Mouse (Mus musculus) layer of hippocampus, adult 9-11 months (tissue): ENCODE data around the gene Tspear.
"Not testable (repeated sequence)": the region's sequence is repeated elsewhere in the genome, so short reads cannot be mapped to it uniquely, and the experiment has no call there.

ENCODE experiments used
- DNase-seq: peaks from one replicate; pipeline ENCODE4 v3.0.0; 2022

Gene Tspear

DNA sequence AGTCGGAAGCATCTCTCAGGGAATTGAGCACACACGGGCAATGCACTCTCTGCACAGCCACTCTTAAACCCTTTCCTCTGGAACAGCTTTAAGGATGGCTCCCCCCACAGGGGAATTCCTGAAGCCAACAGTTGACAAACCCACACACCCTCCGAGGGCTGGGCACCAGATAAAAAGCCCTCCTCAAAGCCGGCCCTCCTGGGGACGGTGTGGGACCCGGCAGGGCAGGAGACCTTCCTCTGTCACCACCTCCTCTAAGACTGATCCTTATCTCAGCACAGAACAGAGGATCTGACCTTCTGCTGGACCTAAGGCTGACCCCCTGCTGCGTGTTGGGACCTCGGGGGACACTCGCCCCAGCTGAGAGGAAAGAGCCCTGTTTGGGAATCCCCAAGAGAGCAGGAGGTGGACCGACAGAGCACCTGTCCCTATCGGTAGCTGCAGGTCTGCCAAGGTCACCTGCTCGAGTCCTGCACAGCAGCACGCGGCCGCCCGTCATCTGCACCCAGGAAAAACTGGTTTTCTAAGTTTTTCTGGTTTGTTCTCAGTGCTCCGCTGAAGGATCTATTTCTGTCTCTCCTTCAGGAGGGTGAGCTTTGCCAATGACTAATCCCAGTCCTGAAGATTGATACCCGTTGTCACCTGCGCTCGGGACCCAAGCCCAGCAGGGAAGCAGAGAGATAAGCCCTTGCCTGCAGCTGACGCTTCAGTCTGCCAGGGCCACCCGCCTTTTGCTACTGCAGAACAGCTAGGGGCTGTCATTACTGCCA lies at the start of gene Tspear:
TSS of gene Tspear (plus strand) at position 675 of the 770 bp plus-strand sequence.
- DNase-seq: no peak

DNA sequence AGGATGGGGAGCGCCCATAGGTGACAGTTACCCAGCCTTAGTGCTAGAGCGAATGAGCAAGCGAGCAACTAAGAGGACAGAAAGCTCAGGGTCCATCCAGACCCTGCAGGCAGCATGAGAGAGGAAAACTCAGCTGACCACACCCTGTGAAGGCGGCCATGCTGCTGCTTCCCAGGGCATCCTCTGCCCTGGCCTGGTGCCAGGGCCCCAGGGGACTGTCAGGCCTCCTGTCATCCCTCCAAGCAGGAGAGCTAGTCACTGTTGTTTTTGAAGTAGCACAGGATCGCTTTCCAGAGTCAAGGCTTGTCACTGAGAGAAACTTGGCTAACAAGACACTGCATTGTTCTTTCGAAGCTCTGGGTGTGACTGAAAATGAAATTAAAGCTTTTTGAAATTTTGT lies 47.4 kb upstream of the Tspear start:
- DNase-seq: no peak

DNA sequence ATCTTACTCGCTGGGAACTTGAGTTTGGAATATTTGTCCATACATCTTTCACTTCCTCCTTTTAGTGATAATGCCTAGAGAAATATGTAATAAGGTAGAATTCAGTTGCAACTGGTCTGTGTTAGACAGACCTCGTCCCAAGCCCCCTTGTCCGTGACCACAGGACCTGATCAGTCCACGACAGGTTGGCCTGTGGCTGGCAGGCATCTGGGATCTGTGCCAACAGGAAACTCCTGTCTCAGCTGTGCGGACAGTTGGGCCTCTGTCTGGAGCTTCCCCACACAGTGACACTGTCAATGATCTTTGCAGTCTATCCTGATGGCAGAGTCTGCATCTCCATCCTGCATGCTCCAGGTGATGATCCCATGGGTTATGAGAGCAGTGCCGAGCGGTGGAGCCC lies 43.2 kb upstream of the Tspear start:
- DNase-seq: peak; percentile 41

DNA sequence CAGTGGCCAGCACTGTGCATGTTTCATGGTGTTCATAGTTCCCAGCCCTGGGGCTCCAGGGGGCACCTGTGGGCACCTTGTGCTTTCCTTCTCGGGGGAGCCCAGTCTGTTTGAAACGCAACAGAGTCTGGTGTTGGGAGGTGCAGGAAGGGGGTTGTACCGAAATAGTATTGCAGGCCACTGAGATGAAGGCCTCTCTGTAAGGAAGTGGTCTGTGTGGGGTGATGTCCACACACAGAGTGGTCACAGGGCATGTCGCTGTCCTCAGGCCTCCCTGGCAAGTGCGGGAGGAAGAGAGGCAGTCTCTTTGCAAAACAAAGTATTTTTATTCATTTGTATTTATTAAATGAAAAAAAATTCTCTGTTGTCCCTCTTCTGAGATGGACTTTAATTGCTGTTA lies 40.8 kb upstream of the Tspear start:
- peak; percentile 37 for DNase-seq

DNA sequence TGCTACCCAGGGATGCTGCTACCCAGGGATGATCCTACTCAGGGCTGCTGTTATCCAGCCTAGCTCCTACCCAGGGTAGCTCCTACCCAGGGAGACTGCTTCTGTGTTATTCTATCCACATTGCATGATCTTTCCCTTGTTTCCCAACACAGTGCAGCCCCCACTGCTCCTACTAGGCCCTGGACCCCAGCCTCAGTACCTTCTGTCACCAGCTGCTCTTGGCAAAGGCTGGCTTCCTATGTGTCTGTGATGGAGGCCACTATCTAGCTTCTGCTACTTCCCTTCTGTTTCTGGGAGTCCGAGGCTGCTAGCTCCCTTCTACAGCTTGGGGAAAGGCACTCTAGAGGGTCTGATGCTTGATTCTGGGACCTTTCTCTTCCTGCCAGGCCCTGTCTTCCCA lies 38.9 kb upstream of the Tspear start:
- DNase-seq: no peak

DNA sequence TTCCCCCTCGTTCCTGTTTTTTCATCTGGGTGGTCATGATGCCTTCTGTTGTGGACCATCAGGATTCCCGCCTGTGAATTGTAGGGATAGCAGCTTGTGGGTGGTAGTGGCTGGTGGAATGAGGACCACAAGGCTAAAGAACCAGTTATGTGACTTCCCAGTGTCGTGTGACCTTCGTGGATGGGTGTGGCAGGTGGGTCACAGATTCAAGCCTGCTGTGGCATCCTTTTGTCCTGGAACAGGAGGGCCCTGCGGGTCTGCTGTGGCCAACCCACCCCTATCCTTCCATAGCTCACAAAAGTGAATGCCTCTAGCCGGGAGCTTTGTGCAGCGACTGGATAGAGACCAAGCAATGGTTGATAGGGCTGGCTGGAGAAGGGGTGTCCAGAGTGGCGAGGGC lies 38.5 kb upstream of the Tspear start:
- DNase-seq: no peak

DNA sequence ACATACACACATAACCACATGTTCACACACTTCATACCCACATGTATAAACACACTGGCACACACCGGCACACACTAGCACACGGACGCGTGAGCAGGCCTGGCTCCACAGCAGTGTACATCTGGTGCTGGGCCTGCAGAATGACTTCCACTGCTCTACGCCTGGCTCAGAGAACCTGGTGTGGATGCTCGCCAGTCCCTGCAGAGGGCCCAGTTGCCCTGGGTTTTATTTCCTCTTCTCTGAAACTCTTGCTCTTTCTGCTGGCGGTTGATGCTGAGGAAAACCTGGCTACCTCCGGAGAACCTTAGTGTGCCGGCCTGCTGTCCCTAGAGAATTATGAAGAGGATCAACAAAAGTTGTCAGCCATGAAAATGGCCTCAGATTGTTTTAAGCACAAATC lies 34.3 kb upstream of the Tspear start:
- no peak for DNase-seq

DNA sequence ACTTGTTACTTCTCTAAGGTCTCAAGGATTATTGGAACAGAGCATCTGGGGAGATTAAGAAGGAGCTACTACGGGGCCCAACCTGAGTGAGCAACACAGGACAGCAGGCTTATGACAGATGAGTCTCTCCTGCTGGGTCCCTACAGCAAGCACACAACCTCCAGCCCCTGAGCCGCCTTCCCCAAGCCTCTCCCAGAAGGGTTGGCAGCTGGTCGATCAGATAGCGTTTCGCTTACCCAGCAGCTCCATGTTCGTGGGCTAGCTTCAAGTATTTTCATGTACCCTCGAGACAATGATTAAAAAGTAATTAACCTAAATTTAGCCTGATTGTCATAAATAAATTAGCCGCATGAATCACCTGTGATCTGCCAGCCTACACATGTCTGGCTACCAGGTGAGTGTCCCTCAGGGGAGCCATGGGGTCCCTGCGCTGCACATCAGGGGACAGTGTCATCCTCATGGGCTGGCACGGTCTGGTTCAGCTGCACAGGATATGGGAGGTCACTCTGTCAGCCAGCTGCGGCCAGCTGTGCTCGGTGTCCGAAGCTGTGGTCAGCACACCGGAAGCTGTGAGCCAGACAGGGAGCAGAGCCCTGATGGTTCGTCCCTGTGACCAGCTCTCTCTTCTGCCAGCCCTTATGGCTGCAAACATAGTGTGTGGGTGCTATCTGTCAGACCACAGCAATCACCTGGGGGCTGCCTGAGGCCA lies 27.9 kb upstream of the Tspear start:
- no peak for DNase-seq

DNA sequence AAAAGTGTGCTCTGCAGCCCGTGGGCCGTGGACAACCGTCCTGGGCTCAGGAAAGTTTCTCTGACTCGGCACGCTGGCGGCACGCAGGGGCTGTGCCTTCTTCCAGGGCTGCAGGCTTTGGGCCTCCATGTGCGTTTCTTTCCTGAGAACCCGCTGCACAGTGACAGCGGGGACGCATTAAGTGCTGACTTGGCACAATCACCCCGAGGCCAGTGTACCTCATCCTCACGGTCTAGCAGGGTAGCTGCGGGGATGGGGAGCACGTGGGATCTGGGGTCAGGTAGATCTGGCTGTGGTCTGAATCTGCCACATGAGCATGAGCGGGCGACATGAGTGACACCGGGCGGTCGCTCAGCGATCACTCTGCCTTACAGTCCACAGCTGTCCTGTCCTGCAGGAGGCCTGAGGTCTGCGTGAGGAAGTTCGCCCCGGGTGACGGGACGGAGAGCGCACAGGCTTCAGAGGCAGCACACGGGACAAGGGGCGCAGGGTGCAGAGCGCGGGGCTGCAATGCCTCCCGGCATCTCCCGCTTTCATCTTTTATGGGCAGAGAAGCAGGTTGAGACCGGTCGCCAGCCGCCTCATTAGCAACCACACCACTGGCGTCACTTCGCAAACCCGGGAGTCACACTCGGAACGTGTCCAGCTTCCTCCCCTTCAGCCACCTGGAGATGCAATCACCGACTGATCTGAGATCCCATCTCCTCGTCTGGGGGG lies 22.3 kb upstream of the Tspear start:
- DNase-seq: no peak

DNA sequence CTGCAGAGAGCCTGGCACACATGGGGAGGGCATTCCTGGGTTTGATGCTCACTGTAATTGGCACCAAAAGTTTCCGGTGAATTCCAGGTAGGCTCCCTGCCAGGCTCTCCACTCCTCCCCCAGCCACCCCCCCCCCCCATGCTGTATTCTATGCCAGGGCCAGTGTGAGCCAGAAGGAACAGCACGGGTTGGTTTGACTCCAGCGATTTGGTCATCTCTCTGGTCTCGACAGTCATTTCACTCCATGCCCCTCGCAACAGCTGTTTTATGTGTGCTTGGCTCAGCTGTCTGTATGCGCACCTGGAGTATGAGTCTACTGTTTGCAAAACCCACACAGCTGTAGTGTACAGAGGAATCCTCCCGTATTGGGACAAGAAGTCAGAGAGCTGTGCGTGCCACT lies 20.0 kb upstream of the Tspear start:
- no peak for DNase-seq

DNA sequence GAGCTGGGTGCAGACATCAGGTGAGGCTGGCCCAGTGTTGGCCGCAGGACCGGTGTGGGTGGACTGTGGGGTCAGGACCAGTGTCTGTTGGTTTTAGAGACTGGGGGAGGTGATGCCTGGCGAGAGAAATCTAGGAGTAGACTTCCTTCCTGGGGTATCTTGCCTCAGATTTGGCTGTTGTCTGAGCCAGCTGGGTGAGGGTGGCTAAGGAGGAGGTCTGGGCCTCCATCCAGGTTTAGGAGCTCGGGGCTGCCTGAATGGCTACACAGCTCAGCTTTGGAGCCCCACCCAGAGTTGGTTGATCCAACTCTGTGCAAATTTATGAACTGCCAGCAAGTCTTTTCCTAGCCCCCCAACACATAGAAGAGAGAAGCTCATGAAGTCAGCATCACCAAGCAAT lies 19.0 kb upstream of the Tspear start:
- DNase-seq: peak; percentile 42

DNA sequence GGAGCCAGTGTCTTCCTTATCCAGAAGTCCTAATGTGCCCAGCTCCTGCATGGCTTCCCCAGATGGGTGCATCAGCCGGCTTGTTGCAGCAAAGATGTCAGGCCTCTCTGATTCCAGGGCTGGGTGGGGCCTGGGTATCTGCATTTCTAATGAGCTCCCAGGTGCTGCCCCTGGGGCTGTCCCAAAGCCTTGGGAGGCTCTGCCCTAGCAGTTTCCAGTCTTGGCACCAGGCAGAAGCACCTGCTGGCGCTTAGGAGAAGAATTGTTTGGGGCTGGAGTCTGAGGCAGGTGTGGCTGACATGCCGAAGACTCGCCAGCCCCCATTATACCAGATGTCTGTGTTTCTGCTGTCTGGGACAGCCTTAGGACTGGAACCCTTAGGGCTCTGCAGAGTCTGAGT lies 15.7 kb upstream of the Tspear start:
- DNase-seq: no peak

DNA sequence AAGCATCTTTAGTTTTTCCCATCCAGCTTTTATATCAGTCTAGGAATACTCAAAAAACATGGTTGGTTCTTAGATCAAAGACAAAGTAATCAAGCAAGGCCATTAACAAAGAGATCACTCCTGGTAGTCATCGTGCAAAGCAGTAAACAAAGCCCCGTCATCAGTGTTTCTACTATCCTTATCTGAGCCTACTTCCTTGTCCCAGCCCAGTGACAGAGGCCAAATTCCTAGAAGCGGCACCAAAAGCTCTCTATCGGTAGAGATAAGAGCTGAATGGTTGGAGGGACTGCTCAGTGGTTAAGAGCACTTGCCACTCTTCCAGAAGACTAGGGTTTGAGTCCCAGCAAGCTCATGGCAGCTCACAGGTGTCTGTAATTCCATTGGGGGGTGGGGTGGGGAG lies 14.8 kb upstream of the Tspear start:
- DNase-seq: no peak

DNA sequence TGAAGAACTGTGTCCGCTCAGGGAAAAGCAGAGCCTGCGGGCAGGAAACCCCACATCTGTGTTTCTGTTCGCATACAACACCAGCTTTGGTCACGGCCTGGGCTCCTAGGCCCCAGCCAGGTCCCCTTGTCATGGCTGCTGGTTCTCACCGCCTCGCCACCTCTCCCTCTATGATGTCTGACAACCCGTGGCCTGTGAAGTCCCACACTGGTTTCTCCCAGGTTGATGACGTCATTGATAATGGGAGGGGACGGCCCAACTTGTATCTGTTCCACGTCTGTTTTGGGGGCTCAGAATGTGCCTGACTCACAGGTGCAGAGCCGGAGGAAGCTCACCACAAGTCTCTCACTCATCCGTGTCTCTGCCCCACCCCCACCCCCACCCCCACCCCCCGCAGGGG lies 12.6 kb upstream of the Tspear start:
- DNase-seq: no peak

DNA sequence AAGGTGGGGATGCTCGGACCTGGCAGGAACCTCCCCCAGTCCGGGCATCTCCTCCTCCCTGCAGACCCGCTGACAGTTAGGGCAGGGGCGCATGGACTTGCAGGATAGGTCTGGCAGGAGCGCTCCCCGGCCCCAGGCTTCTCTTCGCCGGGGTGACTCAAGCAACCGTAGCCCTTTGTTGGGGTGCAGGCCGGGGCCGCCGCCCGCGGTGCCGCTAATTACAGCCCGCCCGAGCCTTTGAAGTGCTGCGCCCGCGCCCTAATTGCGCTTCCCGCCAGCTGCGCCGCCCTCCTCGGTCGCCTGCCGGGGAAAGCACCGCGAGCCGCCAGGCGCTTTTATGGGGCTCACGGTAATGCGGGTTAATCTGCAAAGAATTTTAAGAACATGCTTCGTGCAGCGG lies 8.8 kb upstream of the Tspear start:
- no peak for DNase-seq

DNA sequence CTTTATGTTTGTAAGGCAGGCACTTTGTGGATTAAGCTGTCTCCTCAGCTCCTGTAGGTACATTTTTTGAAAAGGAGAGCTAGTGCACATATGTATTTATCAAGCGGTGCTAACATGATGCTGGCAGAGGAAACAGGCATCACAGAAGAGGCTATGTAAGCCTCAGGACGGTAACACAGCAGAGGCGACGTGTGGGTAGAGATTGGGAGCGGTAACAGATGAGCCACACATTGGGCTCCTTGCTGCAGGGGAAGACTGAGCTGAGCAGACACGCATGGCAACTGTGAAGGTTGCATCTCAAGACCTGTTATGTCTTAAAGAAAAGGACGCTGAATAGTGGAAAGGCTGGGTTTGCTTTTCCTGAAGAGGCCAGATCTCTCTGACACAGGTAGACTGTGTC lies 3.4 kb upstream of the Tspear start:
- DNase-seq: no peak

DNA sequence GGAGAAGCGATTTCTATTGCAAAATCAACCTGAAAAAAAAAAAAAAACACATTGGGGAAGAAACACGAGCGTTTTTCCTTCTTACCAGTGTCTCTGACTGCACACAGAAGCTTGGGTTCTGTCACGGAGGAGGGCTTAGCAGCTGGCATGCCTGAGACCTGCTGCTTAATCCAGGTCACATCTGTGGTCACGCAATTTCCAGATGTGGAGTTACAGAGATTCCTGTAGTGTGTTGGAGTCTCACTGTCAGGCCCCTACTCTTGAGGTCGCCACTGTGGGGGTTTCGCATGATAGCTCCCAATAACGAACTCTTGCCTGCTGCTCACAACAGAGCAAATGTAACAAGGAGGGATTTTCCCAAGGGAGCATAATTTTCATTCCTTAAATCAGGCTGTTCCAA lies 2.2 kb upstream of the Tspear start:
- DNase-seq: no peak

DNA sequence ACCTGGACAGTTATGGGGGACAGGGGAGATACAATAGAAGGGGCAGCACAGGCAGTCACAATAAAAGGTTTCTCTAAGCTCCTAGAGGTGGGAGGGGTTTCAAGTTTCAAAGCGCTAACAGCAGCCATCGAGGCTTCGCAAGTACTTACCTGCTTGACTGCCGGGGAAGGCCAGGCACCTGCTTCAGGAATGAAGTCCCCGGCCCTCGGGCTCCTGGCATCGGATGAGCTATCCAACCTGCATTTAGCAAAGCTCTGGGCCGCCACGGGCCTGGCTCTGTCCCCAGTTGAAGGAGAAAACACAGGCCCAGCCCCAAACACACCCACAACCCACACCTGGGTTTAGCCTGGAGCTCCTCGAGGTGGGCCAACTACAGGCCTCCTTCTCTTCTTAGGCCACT lies 652 bp downstream of the Tspear start:
- no peak for DNase-seq

DNA sequence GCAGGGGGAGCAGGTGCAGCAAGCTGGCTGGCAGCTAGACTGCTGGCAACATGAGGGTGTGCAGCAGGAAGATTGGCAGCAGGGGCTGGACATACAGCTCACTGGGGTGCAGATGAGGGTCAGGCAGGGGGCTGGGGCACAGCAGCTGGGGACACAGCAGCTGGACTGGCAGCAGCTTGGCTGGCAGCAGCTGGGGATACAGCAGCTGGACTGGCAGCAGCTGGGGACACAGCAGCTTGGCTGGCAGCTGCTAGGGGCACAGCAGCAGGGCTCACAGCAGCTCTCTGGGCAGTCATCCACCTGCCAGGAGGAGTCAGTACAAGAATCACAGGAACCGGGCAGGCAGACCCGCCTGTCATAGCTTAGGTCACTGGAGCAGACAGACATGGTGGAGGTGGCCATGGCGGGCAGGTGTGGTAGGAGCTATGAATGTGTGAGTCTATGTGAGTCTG lies 4.0 kb downstream of the Tspear start, which contains the start of gene Gm19402:
TSS of gene Gm19402 (minus strand) at position 402 of the 452 bp plus-strand sequence.
- not testable (repeated sequence) for DNase-seq

DNA sequence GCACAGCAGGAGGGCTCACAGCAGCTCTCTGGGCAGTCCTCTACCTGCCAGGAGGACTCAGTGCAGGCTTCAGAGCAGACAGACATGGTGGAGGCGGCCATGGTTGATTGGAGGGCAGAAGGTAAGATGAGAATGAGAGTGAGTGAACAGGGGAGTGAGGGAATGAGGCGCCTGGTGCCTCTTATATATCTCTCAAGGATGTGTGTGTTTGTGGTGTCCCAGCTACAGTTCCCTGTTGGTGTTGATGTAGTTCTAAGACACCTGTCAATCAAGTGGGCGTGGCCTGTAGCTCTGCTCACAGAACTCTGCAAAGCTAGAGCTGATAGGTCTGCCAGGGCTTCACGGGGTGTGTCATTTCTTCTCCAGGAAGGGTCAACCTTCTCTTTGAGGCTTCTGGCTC lies 10.8 kb downstream of the Tspear start, which contains the start of gene Gm9508:
TSS of gene Gm9508 (minus strand) at position 101 of the 400 bp plus-strand sequence.
- DNase-seq: no peak

DNA sequence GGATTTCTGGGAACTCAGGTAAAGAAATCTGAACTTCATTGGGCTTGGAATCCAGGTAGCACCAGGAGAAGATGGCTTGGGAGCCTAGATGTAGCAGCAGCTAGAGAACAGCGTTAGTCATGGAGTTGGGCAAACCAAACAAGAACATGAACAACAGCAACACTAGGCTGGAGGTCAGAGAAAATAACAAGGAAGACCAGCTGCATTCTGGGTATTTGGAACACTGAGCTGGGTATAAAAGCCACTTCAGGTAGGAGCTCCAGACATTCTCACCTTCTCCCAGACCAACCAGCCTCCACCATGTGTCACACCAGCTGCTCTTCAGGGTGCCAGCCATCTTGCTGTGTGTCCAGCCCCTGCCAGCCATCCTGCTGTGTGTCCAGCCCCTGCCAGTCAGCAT lies 20.0 kb downstream of the Tspear start, which contains the start of gene Gm10272:
TSS of gene Gm10272 (plus strand) at position 301 of the 400 bp plus-strand sequence.
- no peak for DNase-seq

DNA sequence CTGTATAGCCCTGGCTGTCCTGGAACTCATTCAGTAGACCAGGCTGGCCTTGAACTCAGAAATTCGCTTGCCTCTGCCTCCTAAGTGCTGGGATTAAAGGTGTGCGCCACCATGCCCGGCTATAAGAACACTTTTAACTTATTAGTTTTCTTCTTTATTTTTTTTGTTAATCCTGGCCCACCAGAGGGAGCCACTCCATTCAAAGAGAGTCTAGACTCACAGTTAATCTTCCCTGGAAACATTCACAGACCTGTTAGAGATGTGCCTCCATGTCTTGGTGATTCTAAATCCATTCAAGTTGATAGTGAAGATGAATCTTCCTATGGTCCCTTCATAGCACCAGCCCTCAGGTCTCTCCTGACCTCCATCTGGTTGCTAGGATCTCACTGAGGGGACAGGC lies 23.5 kb downstream of the Tspear start:
- DNase-seq: no peak

DNA sequence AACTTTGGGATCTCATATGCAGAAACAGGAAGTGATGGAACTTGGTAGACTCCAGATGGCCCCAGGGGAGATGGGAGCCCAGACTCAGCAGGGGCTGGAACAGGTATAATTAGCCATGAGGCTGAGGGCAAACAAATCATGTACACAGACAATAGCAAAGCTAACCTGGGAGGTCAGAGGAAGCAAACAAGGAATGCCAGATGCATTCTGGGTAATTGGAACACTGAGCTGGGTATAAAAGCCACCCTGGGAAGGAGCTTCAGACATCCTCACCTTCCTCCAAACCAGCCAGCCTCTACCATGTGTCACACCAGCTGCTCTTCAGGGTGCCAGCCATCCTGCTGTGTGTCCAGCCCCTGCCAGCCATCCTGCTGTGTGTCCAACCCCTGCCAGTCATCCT lies 24.8 kb downstream of the Tspear start, which contains the start of gene Gm10024:
TSS of gene Gm10024 (plus strand) at position 301 of the 400 bp plus-strand sequence.
- not testable (repeated sequence) for DNase-seq
